Mouse (Mus musculus): ENCODE measurements around the gene Fuk. TPM values are rescaled to one million over a fixed set of nuclear protein-coding genes. Genes with fewer than 3 reads are reported as not detected.
"Not testable (repeated sequence)": the region's sequence is repeated elsewhere in the genome, so short reads cannot be mapped to it uniquely, and the experiment has no call there.

Gene Fuk
- total RNA-seq (2021), result 10 to 100 TPM; 20.8 to 24.0 TPM

DNA sequence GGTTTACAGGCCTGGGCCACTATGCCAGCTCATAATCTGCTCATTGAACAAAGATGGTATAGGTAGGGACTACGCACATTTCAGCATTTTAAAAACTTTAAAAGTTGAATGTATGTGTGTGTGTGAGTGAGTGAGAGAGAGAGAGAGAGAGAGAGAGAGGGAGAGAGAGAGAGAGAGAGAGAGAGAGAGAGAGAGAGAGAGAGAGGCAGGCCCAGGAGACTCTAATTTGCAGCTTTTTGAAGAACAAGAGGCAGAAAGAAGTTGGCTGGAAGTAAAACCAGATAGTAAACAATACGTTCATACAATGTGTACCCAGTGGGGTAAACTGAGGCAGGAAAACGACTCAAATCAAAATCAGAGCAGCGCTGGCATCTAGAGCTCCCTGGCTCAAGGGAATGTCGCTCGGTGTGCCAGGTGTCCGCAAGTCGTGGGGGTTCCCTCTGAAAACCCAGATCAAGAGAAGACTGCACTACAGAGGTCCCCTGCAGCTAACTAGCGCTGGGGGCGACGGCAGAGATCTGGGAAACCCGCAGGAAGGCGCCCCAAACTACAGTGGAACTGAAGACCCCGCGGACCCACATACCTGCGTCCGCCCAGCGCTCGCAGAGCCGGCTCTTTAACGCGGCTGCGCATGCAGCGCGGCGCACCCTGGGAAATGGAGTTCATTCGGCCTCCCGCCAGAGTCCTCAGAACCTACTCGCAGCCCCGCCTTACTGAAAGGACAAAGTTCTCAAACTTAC lies at the start of gene Fuk:
Gene Fuk, minus strand, starts transcription at position 650 of the 740 bp plus-strand sequence.
- DNase-seq, result peak; percentile 83 to 85

DNA sequence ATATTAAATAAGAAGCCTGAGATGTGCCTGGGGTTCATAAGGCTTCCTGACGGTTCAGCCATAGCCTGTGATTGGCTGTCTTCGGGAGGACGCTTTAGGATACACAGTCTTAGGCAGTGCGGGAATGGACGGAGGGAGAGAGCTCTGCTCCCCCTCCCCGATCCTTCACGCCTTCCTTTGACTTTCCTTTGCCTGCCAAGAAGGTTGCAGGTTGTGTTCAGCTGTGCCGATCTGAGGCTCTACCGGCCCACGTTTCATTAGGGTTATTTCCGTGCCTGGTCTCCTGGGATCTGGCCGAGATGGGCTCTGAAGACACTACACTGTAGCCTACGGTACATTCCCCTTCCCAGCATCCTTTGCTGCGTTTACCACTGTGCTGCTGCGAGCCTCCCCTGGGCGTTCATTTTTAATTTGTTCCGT lies 47.8 kb upstream of the Fuk start:
- no peak for DNase-seq

DNA sequence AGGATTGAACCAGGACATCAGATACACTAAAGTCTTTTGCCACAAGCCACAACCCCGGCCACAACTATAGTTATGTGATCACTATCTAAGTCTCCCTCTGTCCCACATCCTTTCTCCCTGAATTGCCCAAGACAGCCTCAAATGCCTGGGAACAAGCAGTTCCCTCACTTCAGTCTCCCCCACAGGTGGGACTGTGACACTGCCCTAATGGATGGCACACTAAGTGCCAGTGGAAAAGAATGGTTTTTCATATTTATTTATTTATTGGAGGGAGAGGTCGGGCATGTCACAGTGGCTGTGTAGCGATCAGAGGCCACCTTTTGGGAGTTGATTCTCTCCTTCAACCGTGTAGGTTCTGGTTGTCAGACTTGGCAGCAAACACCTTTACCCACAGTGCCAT lies 43.4 kb upstream of the Fuk start:
- no peak for DNase-seq

DNA sequence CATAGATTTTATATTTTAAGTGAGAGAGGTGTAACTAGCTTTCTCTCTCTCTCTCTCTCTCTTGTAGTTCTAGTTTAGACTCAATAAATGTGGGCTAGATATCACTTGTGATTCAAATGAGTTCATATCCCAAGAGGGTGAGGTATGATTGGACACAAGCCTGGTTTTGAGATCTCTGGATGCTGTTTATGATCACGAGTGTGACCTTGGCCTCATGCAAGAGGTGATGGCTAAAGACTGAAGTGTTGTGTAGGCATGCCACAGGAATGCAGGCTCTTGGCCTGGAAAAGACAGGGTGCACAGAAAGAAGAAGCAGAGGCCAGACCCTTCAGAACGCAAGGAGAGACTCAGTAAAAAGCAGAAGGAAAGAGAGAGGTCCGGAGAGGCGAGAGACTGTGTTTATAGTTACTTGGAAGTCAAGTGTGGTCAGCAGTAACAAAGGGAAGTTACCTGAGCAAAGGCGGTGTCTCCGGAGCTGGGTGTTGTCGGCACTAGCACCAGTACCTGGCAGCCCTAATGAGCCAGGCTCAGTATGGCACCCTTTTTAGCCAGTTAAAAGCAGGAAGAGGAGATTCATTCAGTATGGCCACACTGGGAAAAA lies 42.1 kb upstream of the Fuk start:
- no peak for DNase-seq

DNA sequence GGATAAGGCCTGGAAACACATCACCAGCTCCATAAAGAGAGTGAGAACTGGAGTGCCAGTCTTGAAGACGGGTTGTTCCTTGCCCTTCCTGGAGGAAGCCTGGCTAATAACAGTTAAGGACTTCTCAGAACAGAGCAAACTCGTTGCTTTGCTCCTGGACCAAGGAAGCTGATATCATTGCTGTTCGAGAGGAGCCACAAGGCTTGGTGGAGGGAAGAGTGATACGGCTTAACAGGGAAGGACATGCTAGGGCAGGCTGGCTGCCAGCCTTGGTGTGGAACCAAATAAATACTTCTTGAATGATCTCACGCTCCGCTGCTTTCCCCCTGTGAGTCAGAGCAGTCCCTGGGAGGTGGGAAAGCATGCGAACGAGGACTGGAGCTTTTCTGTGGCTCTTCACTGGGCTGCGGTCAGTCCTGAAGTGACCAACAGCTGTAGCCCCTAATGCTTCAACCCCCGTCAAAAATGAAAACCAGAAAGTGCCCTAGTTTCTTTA lies 39.2 kb upstream of the Fuk start:
- DNase-seq, result no peak

DNA sequence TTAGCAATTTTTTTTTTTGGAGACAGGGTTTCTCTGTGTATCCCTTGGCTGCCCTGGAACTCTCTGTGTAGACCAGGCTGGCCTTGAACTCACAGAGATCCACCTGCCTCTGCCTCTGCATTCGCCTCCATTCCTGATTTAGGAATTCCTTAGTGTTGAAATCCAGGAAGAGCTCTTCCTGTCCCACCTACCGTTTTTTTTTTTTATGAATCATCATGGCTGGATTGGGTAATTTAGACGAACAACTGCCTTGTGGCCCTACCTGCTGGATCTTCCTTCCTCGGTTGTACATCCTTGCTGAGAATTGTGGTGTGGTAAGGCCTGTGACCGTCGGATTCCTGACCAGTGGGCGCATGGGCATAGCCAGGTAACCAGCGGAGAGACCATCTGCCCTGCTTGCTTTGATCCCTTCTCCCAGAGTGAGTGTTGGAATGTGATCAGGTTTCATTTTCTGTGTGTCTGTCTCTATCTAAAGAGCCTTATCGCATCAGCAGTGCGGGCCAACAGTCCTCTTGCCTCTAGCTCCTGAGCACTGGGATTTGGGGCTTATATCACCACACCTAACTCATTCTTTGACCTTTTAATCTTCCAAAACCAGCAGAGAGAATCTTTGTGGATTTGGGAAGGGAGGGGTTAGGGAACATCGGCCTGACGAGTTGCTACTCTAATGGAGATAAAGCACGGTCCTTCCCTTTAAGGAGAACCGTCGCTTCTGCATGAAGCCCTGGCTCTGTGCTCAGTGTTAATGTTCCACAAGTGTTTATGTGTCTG lies 38.6 kb upstream of the Fuk start:
- DNase-seq, result no peak

DNA sequence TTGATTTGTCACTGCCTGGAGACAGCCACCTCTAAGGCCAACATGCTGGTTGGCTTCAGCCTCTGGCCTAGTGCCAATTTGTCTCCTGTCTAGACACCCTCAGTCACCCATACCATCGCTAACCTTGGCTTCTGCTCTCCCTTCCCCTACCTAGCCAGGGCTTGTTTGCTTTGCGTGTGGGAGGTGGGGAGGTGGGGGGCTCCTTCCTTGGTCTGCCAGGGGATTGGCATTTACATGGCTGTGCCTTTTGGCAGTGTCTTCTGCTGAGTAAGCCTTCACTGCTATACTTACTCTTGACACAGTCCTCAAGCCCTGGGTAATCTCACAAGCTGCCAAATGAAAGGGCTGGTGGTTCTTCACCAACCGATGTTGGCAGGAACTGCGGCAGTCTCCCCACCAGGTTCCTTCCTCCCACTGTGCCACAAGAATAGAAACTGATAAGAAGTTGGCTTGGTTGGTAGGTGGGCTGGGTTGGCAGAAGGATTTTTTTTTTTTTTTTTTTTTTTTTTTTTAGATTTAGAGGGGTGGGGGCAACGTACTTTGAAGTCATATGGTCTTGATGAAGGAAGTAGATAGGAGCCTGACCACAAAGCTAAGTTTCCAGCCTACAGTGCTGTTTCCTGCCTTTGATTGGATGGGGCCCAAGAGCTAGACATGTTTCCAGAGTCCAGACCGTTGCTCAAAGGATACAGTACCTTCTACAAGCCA lies 36.7 kb upstream of the Fuk start:
- DNase-seq, result peak in 1 of 2 experiments; percentile 48

DNA sequence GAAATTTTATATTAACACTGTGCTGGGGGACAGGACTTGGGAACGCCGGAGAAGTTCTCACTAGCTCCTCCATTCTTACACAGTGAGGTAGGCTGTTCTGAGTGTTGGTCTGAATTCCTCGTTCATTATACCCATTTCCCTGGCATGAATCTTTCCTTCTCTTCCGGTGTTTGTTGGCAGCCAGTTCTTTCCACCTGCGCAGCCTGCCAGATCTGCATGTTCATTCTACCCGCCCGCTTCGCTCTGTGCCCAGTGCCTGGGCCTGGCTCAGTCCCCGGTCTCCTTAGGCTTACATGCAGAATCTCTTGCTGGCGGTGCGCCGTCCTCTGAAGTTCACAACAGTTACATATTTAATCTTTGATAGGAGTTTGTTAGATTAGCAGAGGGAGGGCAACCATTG lies 33.9 kb upstream of the Fuk start:
- no peak for DNase-seq

DNA sequence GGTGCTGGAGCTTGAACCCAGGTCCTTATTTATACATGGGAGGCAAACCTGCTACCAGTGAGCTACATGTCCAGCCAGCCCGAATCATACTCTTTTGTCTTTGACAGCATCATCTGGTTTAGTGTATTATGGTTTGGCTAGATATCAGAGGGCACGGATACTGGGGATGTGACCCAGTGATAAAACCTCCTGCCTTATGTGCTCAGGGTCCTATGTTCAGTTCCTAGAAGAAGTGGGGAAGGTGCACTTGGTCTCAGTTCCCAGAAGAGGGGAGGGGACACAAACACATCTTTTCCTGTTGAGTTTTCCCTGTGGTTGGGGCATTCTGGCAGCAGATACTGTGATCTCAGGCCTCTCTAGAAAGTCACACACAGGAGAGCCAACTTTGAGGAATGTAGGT lies 31.0 kb upstream of the Fuk start:
- no peak for DNase-seq

DNA sequence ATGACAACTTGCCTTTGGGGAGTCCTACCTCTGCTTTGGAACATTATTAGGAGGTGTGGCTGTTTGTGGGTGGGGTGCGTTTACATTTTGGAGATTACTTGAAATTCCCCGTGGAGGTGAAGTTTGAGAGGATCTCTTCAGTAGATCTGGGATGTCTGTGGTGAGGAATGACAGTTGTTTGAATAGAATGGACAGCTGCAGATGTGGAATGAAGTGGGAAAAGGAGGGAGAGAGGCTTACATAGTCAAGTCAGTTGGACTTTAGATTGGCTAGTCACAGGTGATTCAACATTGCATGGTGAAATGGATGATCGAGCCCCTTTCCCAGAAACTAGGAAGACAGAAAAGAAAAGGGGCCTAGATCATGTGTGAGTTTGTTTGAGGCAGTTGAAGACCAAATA lies 30.2 kb upstream of the Fuk start:
- no peak for DNase-seq

DNA sequence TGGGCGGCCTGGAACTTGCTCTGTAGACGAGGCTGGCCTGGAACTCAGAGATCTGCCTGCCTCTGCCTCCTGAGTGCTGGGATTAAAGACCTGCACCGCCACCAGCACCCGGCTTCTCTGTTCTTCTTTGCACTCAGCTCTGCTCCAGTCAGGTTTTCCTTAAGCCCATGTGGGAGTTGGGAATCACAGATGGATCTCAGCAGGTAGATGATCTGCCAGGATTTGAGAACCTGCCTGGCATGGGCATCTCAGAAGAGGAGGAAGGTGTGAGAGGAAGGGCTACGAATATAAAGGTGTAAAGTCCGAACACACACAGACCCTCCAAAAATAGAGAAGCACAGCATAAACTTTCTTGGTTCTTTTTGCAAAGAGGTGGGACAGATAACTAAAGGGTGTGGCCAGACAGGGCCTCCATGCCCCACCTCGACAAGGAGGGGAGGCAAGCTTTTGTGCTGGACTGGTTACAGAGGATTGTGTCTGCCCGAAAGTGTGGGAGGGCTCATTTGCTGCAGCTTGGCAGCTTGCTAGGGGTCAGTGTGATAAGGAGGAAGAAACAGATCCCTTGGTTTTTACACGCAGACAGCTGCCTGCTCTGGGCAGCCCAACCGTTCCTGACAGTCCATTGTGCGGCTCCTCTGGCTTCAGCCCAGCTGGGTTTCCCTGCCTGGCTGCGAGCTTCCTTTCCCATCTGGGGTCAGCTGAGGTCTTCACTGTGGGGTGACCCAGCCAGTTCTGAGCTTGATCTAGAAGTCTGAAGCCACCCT lies 29.1 kb upstream of the Fuk start:
- DNase-seq, result peak in 1 of 2 experiments; percentile 26

DNA sequence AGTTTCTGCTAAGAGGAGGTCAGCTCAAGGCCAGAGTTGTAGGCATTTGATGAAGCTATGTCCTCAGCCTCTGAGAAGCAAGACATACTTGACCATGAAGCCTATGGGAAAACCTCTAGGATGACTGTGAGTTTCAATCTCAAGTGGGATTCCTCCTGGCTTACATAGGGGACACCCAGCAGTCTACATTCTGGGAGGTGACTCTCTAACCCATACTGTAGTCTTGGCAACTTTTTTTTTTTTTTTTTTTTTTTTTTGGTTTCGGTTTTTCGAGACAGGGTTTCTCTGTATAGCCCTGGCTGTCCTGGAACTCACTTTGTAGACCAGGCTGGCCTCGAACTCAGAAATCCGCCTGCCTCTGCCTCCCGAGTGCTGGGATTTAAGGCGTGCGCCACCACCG lies 27.4 kb upstream of the Fuk start:
- not testable (repeated sequence) for DNase-seq

DNA sequence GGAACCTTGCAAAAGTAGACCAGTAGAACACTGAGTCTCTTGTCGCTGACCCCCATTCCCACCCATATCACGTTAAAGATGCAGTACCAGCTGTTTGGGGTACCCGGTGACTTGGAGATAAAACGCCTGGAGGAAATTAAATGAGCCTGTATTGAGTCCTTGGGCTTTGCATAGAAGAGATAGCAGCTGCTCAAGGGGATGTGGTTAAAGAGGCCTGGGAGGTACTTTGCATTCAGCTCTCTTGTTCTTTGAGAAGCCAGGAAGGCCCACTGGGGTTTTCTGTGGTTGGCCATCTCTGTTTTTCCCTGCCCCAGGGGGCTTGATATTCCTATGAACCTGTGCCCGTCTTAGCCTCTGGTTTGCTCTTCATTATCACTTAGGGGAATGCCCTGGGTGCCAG lies 26.8 kb upstream of the Fuk start:
- no peak for DNase-seq

DNA sequence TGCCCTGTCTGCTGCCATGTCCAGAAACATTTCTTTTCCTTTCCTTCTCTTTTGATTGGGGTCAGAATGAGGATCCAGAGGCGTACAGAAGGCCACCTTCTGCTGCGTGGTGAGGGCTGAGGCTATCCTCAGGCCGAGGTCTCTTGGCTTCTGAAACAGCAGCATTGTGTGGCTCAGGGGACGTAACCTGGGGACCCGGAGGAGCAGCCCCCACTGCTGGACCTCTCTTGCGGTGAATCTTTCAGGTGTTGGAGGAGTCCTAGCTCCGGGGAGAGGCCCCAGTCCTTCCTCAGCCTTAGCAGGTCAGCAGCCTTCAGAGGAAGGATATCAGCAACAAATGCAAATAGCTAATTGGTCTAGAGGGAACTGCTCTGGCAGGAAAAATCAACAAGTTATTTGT lies 26.1 kb upstream of the Fuk start:
- DNase-seq, result no peak

DNA sequence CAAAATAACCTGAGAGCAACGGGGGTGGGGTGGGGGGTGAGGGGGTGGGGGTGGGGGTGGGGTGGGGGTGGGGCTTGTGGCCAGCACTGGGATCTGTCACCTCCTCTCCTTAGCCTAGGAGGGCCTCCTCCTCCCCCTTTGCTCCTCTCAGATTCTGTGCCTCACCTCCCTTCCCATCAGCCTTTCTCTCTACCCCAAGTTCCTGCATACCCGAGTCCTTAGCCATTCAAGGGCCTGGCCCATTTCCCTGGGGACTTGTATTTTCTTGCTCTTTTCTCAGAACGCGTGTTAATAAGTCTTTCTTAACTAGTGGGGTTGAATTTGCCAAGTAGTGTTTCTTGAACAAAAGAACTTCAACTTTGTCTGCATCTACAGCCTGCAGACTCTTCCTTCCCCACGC lies 24.4 kb upstream of the Fuk start:
- DNase-seq, result no peak

DNA sequence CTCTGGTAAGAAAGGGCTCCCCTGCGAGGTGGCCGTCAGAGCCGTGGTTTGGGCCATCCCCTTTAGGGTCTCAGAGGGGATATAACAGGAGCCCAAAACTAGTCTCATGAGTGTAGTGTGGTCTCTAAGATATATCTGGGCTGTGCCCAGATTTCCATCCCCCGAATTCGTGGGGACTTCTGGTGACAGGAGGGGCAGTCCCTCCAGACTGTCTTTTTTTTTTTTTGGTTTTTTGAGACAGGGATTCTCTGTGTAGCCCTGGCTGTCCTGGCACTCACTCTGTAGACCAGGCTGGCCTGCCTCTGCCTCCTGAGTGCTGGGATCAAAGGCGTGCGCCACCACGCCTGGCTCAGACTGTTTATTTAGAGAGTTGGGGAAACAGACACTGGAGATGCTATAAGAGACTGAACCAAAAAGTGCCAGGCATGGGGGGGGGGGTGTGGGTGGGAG lies 23.4 kb upstream of the Fuk start:
- DNase-seq, result no peak

DNA sequence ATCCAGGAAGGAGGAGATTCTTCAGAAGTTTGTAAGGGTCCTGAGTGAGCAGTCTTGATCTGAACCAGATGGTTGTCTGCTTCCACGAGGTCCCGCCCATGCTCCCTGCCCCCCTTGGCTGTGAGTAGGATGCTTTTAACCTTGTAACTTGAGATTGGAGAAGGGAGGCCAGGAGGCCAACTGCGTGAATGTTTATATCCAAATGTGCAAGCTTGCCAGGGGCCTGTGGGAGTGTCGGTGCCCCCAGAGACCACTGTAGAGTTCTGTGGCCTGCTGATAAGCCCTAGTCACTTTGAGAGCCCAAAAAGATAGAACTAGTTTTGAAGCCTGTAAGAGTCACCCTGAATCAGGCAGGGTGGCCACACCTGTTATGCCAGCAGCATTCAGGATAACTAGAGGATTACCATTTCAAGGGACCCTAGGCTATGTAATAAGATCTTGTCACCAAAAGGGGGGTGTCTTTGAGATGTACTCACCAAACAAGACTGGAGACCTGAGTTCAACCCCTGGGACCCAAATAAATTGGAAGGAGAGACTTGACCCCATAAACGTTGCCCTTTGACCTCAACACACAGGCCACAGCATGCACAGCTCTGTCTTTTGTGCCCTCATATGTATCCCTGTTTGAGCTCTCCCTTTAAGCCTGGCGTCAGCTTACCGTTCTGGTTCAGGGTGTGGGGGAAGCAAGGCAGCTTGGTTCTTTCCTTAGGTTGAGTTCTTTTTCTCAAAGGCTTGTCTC lies 19.4 kb upstream of the Fuk start:
- DNase-seq, result no peak

DNA sequence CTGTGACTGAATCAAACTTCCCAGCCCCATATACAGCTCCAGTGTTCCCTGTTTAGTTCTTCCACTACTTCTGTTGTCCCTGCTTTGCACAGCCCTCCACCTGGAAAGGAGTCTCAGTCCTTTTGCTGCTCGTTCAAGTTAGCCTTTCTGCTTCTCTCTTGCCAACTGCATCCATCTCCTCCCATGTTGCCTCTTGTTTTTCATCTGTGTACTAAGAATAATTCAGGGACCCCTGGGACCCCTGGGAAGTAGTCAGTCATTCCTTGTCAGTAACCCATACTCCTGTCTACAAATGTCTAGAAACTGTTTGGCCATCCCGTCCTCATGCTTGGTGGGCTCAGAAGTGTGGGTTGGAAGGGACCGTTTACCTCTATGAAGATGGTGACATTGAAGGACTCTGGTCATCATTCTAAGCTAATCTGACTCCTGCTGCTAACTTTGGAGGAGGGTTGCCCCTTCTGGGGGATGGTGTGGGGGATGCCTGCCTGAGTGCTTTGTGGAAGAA lies 18.5 kb upstream of the Fuk start:
- no peak for DNase-seq

DNA sequence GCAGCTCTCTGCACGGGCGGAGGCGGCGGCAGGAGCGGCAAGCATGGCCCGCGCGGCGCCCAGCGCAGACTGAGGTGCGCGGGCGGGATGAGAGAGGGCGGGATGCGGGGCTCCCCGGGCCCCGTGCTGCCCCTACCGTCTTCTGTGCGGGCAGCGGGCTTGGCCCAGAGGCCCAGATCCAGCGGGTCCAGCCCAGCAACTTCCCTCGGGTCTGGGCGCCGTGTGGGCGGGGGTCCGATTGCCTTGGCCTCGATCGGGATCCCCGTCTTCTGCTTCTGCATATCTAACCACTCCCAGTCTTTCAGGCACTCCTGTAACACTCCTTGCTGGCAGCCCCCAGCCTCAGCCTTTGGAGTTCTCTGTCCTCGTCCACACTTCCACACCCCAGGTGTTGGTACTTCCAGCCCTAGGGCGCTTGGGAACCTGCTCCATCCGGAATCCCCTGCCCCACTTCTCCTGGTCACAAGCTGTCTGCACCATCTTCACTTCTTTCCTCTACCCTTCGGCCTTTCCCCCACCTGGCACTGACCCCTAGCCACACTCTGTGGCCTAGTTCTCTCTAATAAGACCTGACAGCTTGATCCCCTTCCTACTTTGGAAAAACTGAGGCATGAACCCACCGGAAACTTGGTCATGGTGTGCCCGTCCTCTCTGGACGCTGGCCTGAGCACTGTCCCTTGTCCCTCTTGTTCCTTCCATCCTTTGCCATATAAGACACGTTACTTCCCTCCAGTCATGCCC lies 17.9 kb upstream of the Fuk start:
- no peak for DNase-seq

DNA sequence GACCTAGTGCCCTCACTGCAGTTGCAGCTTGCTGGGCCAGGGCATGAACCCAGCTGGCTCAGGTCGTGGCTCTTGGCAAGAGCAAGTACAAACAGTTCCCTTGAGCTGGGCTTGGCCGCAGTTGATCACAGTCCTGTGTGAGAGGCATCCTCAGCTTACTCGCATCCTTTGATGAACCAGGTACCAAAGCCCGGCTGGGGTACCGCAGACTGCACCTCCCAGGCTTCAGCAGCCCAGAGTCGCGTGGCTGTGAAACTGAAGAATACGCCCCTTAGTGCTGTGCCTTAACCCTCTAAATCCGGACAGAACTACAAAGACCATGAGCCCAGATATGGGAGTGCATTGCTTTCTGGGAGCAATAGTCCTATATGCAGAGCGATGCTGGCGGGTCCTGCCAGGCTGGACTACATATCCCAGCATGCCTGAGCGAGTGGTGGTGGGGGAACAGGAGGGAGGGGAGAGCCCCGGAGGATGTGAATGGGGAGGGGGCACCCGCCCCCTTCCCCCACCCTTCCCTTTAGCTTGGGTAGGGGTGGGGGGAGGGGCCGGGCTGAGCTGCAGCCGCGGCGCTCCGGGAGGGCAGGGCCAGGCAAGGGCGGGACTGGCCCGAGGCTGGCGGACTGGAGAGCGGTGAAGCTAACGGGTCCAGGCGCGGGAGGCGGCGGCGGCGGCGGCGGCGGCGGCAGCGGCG lies 17.2 kb upstream of the Fuk start, which contains the start of gene St3gal2:
Gene St3gal2, plus strand, starts transcription at position 582 of the 691 bp plus-strand sequence.
- DNase-seq, result peak; percentile 92 to 93

Measured in layer of hippocampus, postnatal 36 days (tissue).